In the genomic region with DNA sequence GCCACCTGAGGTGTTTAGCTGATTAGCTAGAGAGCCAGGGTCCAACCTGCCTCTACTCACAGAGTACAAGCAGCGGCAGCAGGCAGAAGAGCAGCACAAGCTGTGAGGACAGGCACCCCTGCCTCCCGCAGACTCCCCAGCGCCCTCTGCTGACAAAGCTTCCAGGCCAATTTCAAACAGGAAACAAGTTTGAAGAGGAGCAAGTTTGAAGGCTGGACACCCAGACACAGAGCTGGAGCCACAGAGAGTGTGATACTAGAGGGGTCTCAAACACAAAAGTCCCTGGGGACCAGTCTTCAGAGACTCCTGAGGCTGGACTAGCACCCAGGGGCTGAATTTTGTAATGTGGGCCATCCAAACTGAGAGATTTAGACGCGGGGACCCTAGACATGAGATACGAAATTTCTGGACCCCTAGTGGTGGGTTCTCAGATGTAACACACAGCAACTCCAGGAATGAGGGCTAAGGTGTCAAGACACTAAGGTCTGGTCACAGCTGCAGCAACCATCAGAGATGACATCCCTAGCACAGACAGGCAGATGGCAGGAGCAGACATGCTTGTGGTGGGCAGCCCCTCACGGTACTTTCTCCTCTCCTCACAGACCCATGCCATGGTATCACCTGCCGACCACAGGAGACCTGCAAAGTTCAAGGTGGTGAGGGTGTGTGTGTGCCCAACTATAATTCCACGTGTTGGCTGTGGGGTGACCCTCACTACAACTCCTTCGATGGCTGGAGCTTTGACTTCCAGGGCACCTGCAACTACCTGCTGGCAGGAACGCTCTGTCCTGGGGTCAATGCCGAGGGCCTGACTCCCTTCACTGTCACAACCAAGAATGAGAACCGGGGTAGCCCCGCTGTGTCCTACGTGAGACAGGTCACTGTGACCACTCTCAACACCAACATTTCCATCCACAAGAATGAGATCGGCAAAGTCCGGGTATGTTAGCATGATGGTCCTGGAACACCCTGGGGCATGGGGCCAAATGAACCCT, we compare ENCODE assay signal across 9 mouse cellular contexts. TPM values are rescaled to one million over a fixed set of nuclear protein-coding genes. Genes with fewer than 3 reads are reported as not detected.
DNase-seq lines count a peak whose midpoint lies in the region; ATAC-seq and TF ChIP-seq lines count a peak whose summit lies in the region.
"Had no signal": no experiment of that assay in that cellular context is flagged by ENCODE, and none has a peak within 500 bp of the region (broad histone marks: within the 10 kb centered on the region; RNA-seq: fewer than 3 reads in every experiment).

No protein-coding gene starts in this region.

- intact Hi-C loops in gastrocnemius, adult 2 months (cut with DNase I): loop anchor here (5.0 kb wide), 1 partner anchor 49 kb away; the partner anchor contains the start of gene Psmc4
- intact Hi-C loops in gastrocnemius, postnatal 36 days (cut with DNase I): no loop called here

- H3K4me2 ChIP-seq in neural tube, embryonic 15.5 days: no peak overlapping the region
- H3K4me2 ChIP-seq in limb, embryonic 11.5 days (ENCODE audit: low read depth, severe bottlenecking): no peak overlapping the region
- no peak overlapping the region for H3K4me2 ChIP-seq in forebrain, embryonic 11.5 days (ENCODE audit: low read depth, low read length, severe bottlenecking)
- H3K4me2 ChIP-seq: limb, embryonic 12.5 days had no signal

- no peaks in the 10 kb centered on the region for H3K36me3 ChIP-seq in neural tube, embryonic 15.5 days
- no peaks in the 10 kb centered on the region for H3K36me3 ChIP-seq in limb, embryonic 11.5 days (ENCODE audit: control insufficient read depth, insufficient read depth, low read length)
- H3K36me3 ChIP-seq in forebrain, embryonic 11.5 days (ENCODE audit: control insufficient read depth, insufficient read depth, low read length): no peaks in the 10 kb centered on the region
- H3K36me3 ChIP-seq: limb, embryonic 12.5 days had no signal

- no peak for ATAC-seq in neural tube, embryonic 15.5 days (ENCODE audit: low FRiP score)
- no peak for ATAC-seq in limb, embryonic 11.5 days (ENCODE audit: insufficient number of reproducible peaks, low FRiP score, low TSS enrichment, low read depth)
- ATAC-seq in forebrain, embryonic 11.5 days (replicated peaks; ENCODE audit: low FRiP score): no peak

- H3K4me1 ChIP-seq in neural tube, embryonic 15.5 days: peaks cover 3% of the 10 kb centered on the region; the same call in 1 of the 2 replicates
- no peaks in the 10 kb centered on the region for H3K4me1 ChIP-seq in limb, embryonic 11.5 days (ENCODE audit: control insufficient read depth, insufficient read depth, low read length)
- H3K4me1 ChIP-seq in forebrain, embryonic 11.5 days (replicated peaks; ENCODE audit: control insufficient read depth, insufficient read depth, low read length): no peaks in the 10 kb centered on the region
- H3K4me1 ChIP-seq: limb, embryonic 12.5 days had no signal

- 69% methylated on average over 17 of the region's 17 CpGs for WGBS in neural tube, embryonic 15.5 days
- 65% methylated on average over 17 of the region's 17 CpGs for WGBS in limb, embryonic 11.5 days
- 64% methylated on average over 17 of the region's 17 CpGs for WGBS in forebrain, embryonic 11.5 days

- H3K4me3 ChIP-seq in gastrocnemius, adult 2 months: no peak overlapping the region
- H3K4me3 ChIP-seq in neural tube, embryonic 15.5 days (replicated peaks): no peak overlapping the region
- no peak overlapping the region for H3K4me3 ChIP-seq in limb, embryonic 11.5 days (ENCODE audit: low read depth, low read length)
- no peak overlapping the region for H3K4me3 ChIP-seq in forebrain, embryonic 11.5 days (ENCODE audit: low read depth, low read length)
- H3K4me3 ChIP-seq: limb, embryonic 12.5 days had no signal

- peak; percentile 47 for TF ChIP-seq CTCF in gastrocnemius, adult 2 months (IDR thresholded peaks at IDR 0.05)

- no peak overlapping the region for H3K9ac ChIP-seq in neural tube, embryonic 15.5 days (replicated peaks)
- no peak overlapping the region for H3K9ac ChIP-seq in limb, embryonic 11.5 days (ENCODE audit: low read length)
- H3K9ac ChIP-seq in forebrain, embryonic 11.5 days (ENCODE audit: low read length): no peak overlapping the region
- H3K9ac ChIP-seq: limb, embryonic 12.5 days had no signal

- peak; percentile 41 for DNase-seq in gastrocnemius, adult 2 months
- DNase-seq in gastrocnemius, postnatal 36 days: no peak
- DNase-seq in neural tube, embryonic 10.5 days (ENCODE audit: extremely low spot score, low spot score): peak; percentile 20
- DNase-seq in adrenal gland, postnatal 36 days: peak; percentile 47 to 56
- DNase-seq in limb, embryonic 11.5 days (ENCODE audit: low spot score): peak; percentile 45
- DNase-seq in testis, postnatal 14 days (ENCODE audit: low spot score): peak; percentile 16
- no peak for DNase-seq in forebrain, embryonic 11.5 days (ENCODE audit: low spot score)

- no peak overlapping the region for H3K27ac ChIP-seq in gastrocnemius, adult 2 months
- no peak overlapping the region for H3K27ac ChIP-seq in neural tube, embryonic 15.5 days (replicated peaks)
- H3K27ac ChIP-seq in limb, embryonic 11.5 days (replicated peaks; ENCODE audit: low read depth, low read length): no peak overlapping the region
- no peak overlapping the region for H3K27ac ChIP-seq in forebrain, embryonic 11.5 days (ENCODE audit: low read depth, low read length)
- H3K27ac ChIP-seq: limb, embryonic 12.5 days had no signal

- 0 out of 2 replicates have a peak, but pooled peaks cover 4% of the 10 kb centered on the region for H3K27me3 ChIP-seq in neural tube, embryonic 15.5 days (replicated peaks)
- H3K27me3 ChIP-seq in limb, embryonic 11.5 days (ENCODE audit: control insufficient read depth, insufficient read depth, low read length): peaks cover 3% of the 10 kb centered on the region; the same call in 1 of the 2 replicates
- H3K27me3 ChIP-seq in forebrain, embryonic 11.5 days (ENCODE audit: control insufficient read depth, insufficient read depth, low read length): no peaks in the 10 kb centered on the region

- peaks cover 5% of the 10 kb centered on the region; the same call in 1 of the 2 replicates for H3K9me3 ChIP-seq in neural tube, embryonic 15.5 days (replicated peaks)
- H3K9me3 ChIP-seq in limb, embryonic 11.5 days (ENCODE audit: control insufficient read depth, low read length): 0 out of 2 replicates have a peak, but pooled peaks cover 3% of the 10 kb centered on the region
- no peaks in the 10 kb centered on the region; the same call in 1 of the 2 replicates for H3K9me3 ChIP-seq in forebrain, embryonic 11.5 days (ENCODE audit: control insufficient read depth, low read length)

RNA-seq across cellular contexts. Expression of gene 9530053A07Rik, which starts 28.4 kb away (rescaled TPM):
- not detected for total RNA-seq in gastrocnemius, adult 2 months (2021)
- not detected for total RNA-seq in gastrocnemius, postnatal 36 days (2021)
- 0.06 and 0.17 TPM in 2 replicates for polyA plus RNA-seq in neural tube, embryonic 15.5 days (2015; fragmentation: Nextera tagmentation; extraction: Ambion mirVana)
- total RNA-seq in adrenal gland, postnatal 36 days (2021): not detected
- polyA plus RNA-seq in limb, embryonic 11.5 days (2014; fragmentation: Nextera tagmentation; extraction: Ambion mirVana): 0.01 and 0.06 TPM in 2 replicates
- polyA plus RNA-seq in forebrain, embryonic 11.5 days (2014; fragmentation: Nextera tagmentation; extraction: Ambion mirVana): 0.11 and 0.12 TPM in 2 replicates

RNA-seq across cellular contexts. Expression of gene Fcgbp, which starts 29.9 kb away (rescaled TPM):
- not detected for total RNA-seq in gastrocnemius, adult 2 months (2021)
- total RNA-seq in gastrocnemius, postnatal 36 days (2021): under 1 TPM in 1 of 2 experiments, not detected in 1; 0.13 TPM
- polyA plus RNA-seq in neural tube, embryonic 15.5 days (2015; fragmentation: Nextera tagmentation; extraction: Ambion mirVana): 0.75 and 3.0 TPM in 2 replicates
- total RNA-seq in adrenal gland, postnatal 36 days (2021): not detected
- 0.40 and 0.41 TPM in 2 replicates for polyA plus RNA-seq in limb, embryonic 11.5 days (2014; fragmentation: Nextera tagmentation; extraction: Ambion mirVana)
- polyA plus RNA-seq in forebrain, embryonic 11.5 days (2014; fragmentation: Nextera tagmentation; extraction: Ambion mirVana): 0.25 and 0.33 TPM in 2 replicates

RNA-seq across cellular contexts. Expression of gene Psmc4, which starts 51.0 kb away (rescaled TPM):
- total RNA-seq in gastrocnemius, adult 2 months (2021): 100 to 1,000 TPM; 100 to 102 TPM
- total RNA-seq in gastrocnemius, postnatal 36 days (2021): 100 to 1,000 TPM in 1 of 2 experiments, 10 to 100 TPM in 1; 99.1 to 100 TPM
- polyA plus RNA-seq in neural tube, embryonic 15.5 days (2015; fragmentation: Nextera tagmentation; extraction: Ambion mirVana): 275 and 280 TPM in 2 replicates
- 100 to 1,000 TPM; 151 to 195 TPM for total RNA-seq in adrenal gland, postnatal 36 days (2021)
- polyA plus RNA-seq in limb, embryonic 11.5 days (2014; fragmentation: Nextera tagmentation; extraction: Ambion mirVana): 411 and 438 TPM in 2 replicates
- polyA plus RNA-seq in forebrain, embryonic 11.5 days (2014; fragmentation: Nextera tagmentation; extraction: Ambion mirVana): 404 and 450 TPM in 2 replicates

Comparison
In these comparisons a context has a peak if more than half of its experiments do, and no peak if none do; other contexts are left out.
1. DNase-seq: peak in gastrocnemius, adult 2 months (single experiment), neural tube, embryonic 10.5 days (single experiment), adrenal gland, postnatal 36 days (2 of 2), limb, embryonic 11.5 days (single experiment) and testis, postnatal 14 days (single experiment); none in gastrocnemius, postnatal 36 days (0 of 2) and forebrain, embryonic 11.5 days (single experiment).